Mouse (Mus musculus): ENCODE measurements around the gene Mrps33.

The Mrps33 gene

DNA sequence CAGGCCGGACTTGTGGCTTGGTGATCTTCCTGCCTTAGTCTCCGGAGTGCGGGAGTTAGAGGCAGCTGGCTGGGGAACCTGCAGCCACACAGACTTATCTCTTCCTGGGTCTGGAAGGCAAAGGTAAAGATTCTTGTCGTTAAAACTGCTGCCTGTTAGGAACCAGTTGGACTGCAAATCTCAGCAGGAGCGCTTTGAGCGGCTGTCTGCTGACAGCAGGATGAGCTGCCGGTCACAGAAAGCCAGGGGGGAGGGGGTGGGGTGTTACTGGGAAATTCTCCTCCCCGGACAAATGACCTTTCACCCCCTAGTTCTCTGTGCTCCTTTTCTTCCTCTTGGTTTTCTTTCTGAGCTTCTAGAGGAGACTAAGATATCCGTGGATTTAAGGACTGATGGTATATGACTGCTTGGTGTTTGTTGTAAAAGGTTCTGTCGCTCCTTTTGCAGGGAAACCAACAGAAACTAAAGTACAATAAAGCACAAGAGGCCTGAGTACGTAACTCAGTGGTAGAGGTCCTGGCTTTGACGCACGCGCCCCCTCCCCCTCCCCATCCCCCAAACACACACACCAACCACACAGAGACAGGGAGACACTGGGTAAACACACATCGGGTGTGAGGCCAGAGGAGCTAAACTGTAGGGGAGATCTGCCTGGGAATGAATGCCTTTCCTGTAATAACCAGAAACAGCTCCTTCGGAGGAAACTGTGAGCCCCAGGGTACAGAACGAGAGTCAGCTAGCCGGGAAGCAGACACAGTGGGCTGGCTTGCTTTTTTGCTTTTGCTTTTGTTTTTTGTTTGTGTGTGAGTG is 29.7 kb downstream of the Mrps33 start:
- no peak for DNase-seq (ENCODE audit: low read depth, low spot score)

GRCm38 (mm10) chr6:39778506-39778905 is 32.3 kb downstream of the Mrps33 start:
- no peak for DNase-seq (ENCODE audit: low read depth, low spot score)

DNA sequence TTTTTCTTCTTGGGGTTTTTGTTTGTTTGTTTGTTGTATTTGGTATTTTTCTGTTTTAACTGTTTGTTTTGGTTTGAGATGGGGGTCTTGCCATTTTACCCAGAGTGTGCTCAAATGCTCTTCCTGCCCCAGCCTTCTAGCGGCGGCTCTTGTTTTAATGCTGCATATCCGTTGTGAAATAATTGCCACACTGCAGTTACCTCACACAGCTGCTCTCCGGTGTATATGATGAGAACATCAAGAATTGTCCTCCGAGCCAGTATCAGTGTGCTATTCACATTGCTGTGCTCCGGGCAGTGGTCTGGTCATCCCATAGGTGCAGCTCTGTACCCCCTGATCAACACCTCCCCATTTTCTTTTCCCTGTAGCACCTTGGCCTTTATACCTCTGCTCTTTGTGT is 34.5 kb downstream of the Mrps33 start:
- no peak for DNase-seq (ENCODE audit: low read depth, low spot score)

GRCm38 (mm10) chr6:39775029-39775428 is 35.8 kb downstream of the Mrps33 start:
- DNase-seq (ENCODE audit: low read depth, low spot score), result no peak

DNA sequence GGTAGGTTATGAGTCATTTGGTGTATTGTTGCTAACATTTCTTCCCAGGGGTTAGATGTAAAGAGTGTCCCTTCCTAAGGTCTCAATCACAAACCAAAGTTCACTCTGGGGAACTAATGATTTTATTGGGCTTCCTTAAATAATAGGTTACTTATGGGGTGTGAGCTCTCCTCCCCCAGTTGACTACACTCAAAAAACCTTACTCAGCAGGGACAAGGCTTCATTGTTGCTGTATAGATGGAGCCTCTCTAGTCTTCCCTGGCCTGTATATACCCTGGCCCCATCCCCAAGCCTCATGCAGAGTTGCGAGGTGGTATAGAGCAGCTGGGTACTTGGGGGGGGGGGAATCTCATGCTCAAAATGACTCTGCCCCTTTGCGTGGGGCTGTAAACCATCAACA is 53.6 kb downstream of the Mrps33 start:
- DNase-seq (ENCODE audit: low read depth, low spot score), result no peak
